Mouse (Mus musculus) spleen, adult 2 months (tissue): Measurements from ENCODE around the gene Meioc.

Source experiments
- CTCF ChIP-seq: fragments of 200-500 bp; IDR thresholded peaks from 2 replicates; pipeline ENCODE4 v1.5.1; 2011; ENCODE audit warnings: mild to moderate bottlenecking, inconsistent platforms; ENCODE audit not compliant: insufficient read depth, insufficient read length, insufficient replicate concordance; ENCODE audit errors: extremely low read depth
- POLR2A ChIP-seq: fragments of 200-500 bp; IDR thresholded peaks from 2 replicates; pipeline ENCODE4 v1.6.1; 2011; ENCODE audit warnings: low read depth, low read length, inconsistent platforms

DNA sequence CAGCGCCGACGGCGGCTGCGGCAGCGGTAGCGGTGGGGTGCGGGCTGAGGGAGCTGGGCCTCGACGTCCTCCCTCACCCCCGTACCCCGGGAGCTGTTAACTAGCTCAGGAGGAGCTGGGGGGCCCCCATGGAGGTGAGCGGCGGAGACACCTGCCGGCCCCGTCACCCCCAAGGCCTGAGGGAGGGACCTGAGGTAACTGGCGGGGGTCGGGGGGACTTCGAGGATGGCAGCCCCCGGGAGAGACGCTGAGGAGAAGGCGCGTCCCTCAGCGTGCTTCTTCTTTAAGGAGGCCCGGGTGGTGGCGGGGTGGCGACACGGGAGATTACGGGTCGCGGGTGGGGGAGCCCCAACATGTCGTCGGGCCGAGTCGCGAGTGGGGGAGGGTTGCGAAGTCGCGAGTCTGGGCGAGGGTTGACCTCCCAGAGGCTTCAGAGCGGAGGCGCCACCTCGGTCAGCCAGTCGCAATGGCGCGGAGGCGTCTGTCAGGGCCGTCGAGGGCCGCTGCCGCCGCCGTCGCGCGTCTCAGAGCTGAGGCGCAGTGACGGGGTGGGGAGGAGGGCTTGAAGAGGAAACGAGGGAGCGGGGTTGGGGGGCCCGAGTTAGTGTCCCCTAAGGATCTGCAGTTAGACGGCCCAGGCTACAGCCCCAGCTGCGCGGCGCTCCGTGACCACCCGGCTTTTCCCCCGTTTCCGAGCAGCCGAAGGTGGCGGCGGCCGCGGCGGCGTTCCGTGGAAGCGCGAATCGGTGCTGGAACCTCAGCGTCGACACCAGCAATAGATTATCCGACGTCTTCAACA is 2.3 kb downstream of the Meioc start:
- TF ChIP-seq POLR2A (no peak), CTCF (no peak)
